Mouse (Mus musculus) cortical plate, adult 2 months (tissue): ENCODE data around the gene Smarcc2.

Source experiments
- CTCF ChIP-seq: fragments of 200-500 bp; IDR thresholded peaks from 2 replicates; pipeline ENCODE4 v1.5.1; 2011; ENCODE audit warnings: mild to moderate bottlenecking, control low read depth, low read length; ENCODE audit not compliant: insufficient read depth; ENCODE audit errors: extremely low read depth
- POLR2A ChIP-seq: fragments of 200-500 bp; IDR thresholded peaks from 2 replicates; pipeline ENCODE4 v1.6.1; 2011; ENCODE audit warnings: mild to moderate bottlenecking, low read length, control low read depth; ENCODE audit not compliant: insufficient read depth; ENCODE audit errors: extremely low read depth

DNA sequence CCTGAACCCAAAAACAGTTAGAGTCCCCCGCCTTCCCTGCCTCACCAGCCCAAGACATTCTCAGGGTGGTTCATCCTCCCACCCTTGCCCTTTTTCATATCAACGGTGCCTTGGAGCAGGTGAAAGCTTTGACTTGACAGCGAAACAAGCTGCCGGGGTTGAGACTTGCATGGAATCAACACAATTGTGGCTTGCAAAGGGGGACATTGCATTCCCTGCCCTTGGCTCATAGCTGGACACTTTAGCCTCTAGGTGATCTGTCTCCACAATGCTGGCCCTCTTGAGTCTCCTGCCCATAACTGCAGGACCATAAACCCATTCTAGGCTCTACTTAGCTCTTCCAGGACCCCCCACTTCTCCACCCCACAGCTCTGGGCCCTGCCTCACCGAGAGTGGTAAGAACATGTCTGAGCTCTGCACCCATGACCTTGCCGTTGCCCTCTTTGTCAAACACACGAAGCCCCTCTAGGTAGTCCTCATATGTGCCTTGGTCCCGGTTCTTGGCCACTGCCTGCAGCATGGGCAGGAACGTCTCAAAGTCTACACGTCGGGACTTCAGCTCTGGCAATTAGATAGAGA lies 35.7 kb downstream of the Smarcc2 start:
- TF ChIP-seq POLR2A = no peak
- TF ChIP-seq CTCF = no peak
